Mouse (Mus musculus): ENCODE measurements around the gene Rpl3l. TPM values are rescaled to one million over a fixed set of nuclear protein-coding genes. Genes with fewer than 3 reads are reported as not detected.
"Not testable (repeated sequence)": the region's sequence is repeated elsewhere in the genome, so short reads cannot be mapped to it uniquely, and the experiment has no call there.

Rpl3l gene
- total and polyA plus RNA-seq, 3 experiments: 0.12 to 0.24 TPM; not detected in 1

- TF ChIP-seq E2F4 (IDR thresholded peaks at IDR 0.05; ENCODE audit: borderline replicate concordance, low read depth, low read length): no peak
- no peak for TF ChIP-seq MAFK (IDR thresholded peaks at IDR 0.05; ENCODE audit: borderline replicate concordance, low read depth, low read length)
- no peak for TF ChIP-seq MYB (IDR thresholded peaks at IDR 0.05; ENCODE audit: low read depth, low read length)
- TF ChIP-seq USF2 (IDR thresholded peaks at IDR 0.05; ENCODE audit: borderline replicate concordance in 1 of 2, insufficient read depth in 1 of 2, low read depth in 1 of 2, low read length in 2 of 2): no peak
- TF ChIP-seq NRF1 (IDR thresholded peaks at IDR 0.05; ENCODE audit: insufficient read depth, low read depth, low read length, poor library complexity, severe bottlenecking): peak; percentile 76
- 0 out of 2 replicates have a peak, but pooled peaks have one; percentile 66 for TF ChIP-seq TCF12 (IDR thresholded peaks at IDR 0.05; ENCODE audit: low read depth, low read length)
- peak; percentile 92 for TF ChIP-seq MAX (IDR thresholded peaks at IDR 0.05; ENCODE audit: low read length)
- TF ChIP-seq ETS1 (IDR thresholded peaks at IDR 0.05; ENCODE audit: low read depth, low read length): peak; percentile 17; the same call in 1 of the 2 replicates
Observed at GRCm38 (mm10) chr17:24719494-24720222, 8.0 kb upstream of the Rpl3l start (continued).

DNA sequence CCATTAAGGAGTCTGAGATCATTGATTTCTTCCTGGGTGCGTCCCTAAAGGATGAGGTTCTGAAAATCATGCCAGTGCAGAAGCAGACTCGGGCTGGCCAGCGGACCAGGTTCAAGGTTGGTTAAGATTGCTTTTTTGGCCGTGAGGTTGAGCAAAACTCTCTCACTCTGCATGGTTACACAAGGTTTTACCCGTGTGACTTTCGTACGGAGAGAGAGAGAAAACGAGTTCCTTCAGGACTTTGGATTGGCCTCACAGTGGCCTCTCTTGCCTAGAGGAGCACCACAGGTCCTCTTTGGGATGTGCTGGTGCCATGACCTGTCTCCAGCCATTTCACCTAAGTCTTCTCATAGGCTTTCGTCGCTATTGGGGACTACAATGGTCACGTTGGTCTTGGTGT lies 7.0 kb upstream of the Rpl3l start:
- peak; percentile 50 for DNase-seq (ENCODE audit: low read depth, low spot score)
- not testable (repeated sequence) for H3K27me3 ChIP-seq (ENCODE audit: control insufficient read depth in 1 of 2, insufficient read depth in 2 of 2, low read length in 2 of 2); H3K9me3 ChIP-seq (replicated peaks; ENCODE audit: insufficient read depth, low read length)
- H3K79me2 ChIP-seq (ENCODE audit: control insufficient read depth, insufficient read depth, low read length, poor library complexity): peaks cover 51% of the 10 kb centered on the region
- H3K9ac ChIP-seq (ENCODE audit: control insufficient read depth, low read depth, low read length, poor library complexity, severe bottlenecking): peak overlapping the region; percentile 86
- 0 out of 4 replicates have a peak, but pooled peaks of 1 of the 2 experiments have one; percentile 35 for TF ChIP-seq POLR2A (IDR thresholded peaks at IDR 0.05; ENCODE audit: control insufficient read depth in 1 of 2, insufficient read depth in 1 of 2, low read depth in 1 of 2, low read length in 2 of 2, poor library complexity in 1 of 2)
- peak overlapping the region; percentile 36 to 70 for H3K4me3 ChIP-seq (ENCODE audit: control insufficient read depth in 1 of 2, insufficient read depth in 1 of 2, low read depth in 2 of 2, low read length in 2 of 2)
- H3K4me1 ChIP-seq (ENCODE audit: control insufficient read depth in 1 of 2, insufficient read depth in 2 of 2, low read length in 2 of 2): peaks cover 0 to 10% of the 10 kb centered on the region in 2 experiments; a peak in 2 of 4 replicates
- H3K36me3 ChIP-seq (ENCODE audit: control insufficient read depth in 1 of 2, insufficient read depth in 2 of 2, low read length in 2 of 2): peaks cover 5 to 13% of the 10 kb centered on the region in 2 experiments; a peak in 3 of 4 replicates
- H3K27ac ChIP-seq (ENCODE audit: control insufficient read depth, low read depth, low read length): peak overlapping the region; percentile 87

- Histone ChIP-seq H3K79me2 (ENCODE audit: control insufficient read depth, insufficient read depth, low read length, poor library complexity) (peaks cover 51% of the 10 kb centered on the region), H3K4me3 (ENCODE audit: control insufficient read depth in 1 of 2, insufficient read depth in 1 of 2, low read depth in 2 of 2, low read length in 2 of 2) (peak overlapping the region; percentile 69 to 70), H3K36me3 (ENCODE audit: control insufficient read depth in 1 of 2, insufficient read depth in 2 of 2, low read length in 2 of 2) (peaks cover 5 to 15% of the 10 kb centered on the region in 2 experiments; a peak in 3 of 4 replicates), H3K27ac (ENCODE audit: control insufficient read depth, low read depth, low read length) (peak overlapping the region; percentile 65), H3K4me1 (ENCODE audit: control insufficient read depth in 1 of 2, insufficient read depth in 2 of 2, low read length in 2 of 2) (peaks cover 0 to 14% of the 10 kb centered on the region in 2 experiments; a peak in 3 of 4 replicates), H3K9ac (ENCODE audit: control insufficient read depth, low read depth, low read length, poor library complexity, severe bottlenecking) (peak overlapping the region; percentile 79)
- peak; percentile 79 for TF ChIP-seq GATA1 (IDR thresholded peaks at IDR 0.05; ENCODE audit: low read depth, low read length)
- 0 out of 2 replicates have a peak, but pooled peaks have one; percentile 12 for TF ChIP-seq HCFC1 (IDR thresholded peaks at IDR 0.05; ENCODE audit: low read depth, low read length)
- TF ChIP-seq ETS1 (IDR thresholded peaks at IDR 0.05; ENCODE audit: low read depth, low read length): 0 out of 2 replicates have a peak, but pooled peaks have one; percentile 19
- 0 out of 2 replicates have a peak, but pooled peaks have one; percentile 33 for TF ChIP-seq MYC (IDR thresholded peaks at IDR 0.05; ENCODE audit: low read depth, low read length)
- TF ChIP-seq TCF12 (IDR thresholded peaks at IDR 0.05; ENCODE audit: low read depth, low read length): 0 out of 2 replicates have a peak, but pooled peaks have one; percentile 26
- peak in 1 of 2 experiments; percentile 44; a peak in 1 of 4 replicates for TF ChIP-seq EP300 (IDR thresholded peaks at IDR 0.05; ENCODE audit: low read depth in 1 of 2, low read length in 2 of 2)
- peak; percentile 49; the same call in 1 of the 2 replicates for TF ChIP-seq MXI1 (IDR thresholded peaks at IDR 0.05; ENCODE audit: low read depth, low read length)
- peak; percentile 57; the same call in 1 of the 2 replicates for TF ChIP-seq SIN3A (IDR thresholded peaks at IDR 0.05; ENCODE audit: low read length)
- H3K27me3 ChIP-seq (ENCODE audit: control insufficient read depth in 1 of 2, insufficient read depth in 2 of 2, low read length in 2 of 2); H3K9me3 ChIP-seq (replicated peaks; ENCODE audit: insufficient read depth, low read length): not testable (repeated sequence)
- peak; percentile 57 for DNase-seq (ENCODE audit: low read depth, low spot score)
Observed at GRCm38 (mm10) chr17:24721383-24721955, 6.2 kb upstream of the Rpl3l start.

Measured in MEL (cell line).